Mouse (Mus musculus) lung, embryonic 14.5 days (tissue): ENCODE results near the gene Klhl29. TPM values are rescaled to one million over a fixed set of nuclear protein-coding genes. Genes with fewer than 3 reads are reported as not detected.

Source experiments
- ATAC-seq: fragments of 200-750 bp; cut with Nextera tagmentation; 2 replicates; pipeline ENCODE4 v1.8.0; 2017; ENCODE audit warnings: mild to moderate bottlenecking, moderate TSS enrichment, moderate library complexity; ENCODE audit not compliant: insufficient read depth
- DNase-seq: peaks from one replicate; pipeline ENCODE4 v3.0.0-alpha.2; 2015
- H3K27ac ChIP-seq: fragments of 300-500 bp; sonication (generic); 2 replicates; pipeline ENCODE4 v1.5.1; 2014; ENCODE audit warnings: low read depth, mild to moderate bottlenecking, moderate library complexity
- H3K27me3 ChIP-seq: fragments of 300-500 bp; sonication (generic); 2 replicates; pipeline ENCODE4 v1.6.1; 2014; ENCODE audit warnings: low read length, control low read depth; ENCODE audit not compliant: insufficient read depth
- H3K36me3 ChIP-seq: fragments of 300-500 bp; sonication (generic); 2 replicates; pipeline ENCODE4 v1.6.1; 2014; ENCODE audit warnings: control low read depth; ENCODE audit not compliant: insufficient read depth
- H3K4me1 ChIP-seq: fragments of 300-500 bp; sonication (generic); 2 replicates; pipeline ENCODE4 v1.6.1; 2014; ENCODE audit warnings: antibody characterized with exemption, control low read depth; ENCODE audit not compliant: insufficient read depth
- H3K4me2 ChIP-seq: fragments of 300-500 bp; sonication (generic); 2 replicates; pipeline ENCODE4 v1.6.1; 2014; ENCODE audit warnings: mild to moderate bottlenecking
- H3K4me3 ChIP-seq: fragments of 300-500 bp; sonication (generic); 2 replicates; pipeline ENCODE4 v1.5.1; 2014; ENCODE audit warnings: low read depth, low read length
- H3K9ac ChIP-seq: fragments of 300-500 bp; sonication (generic); 2 replicates; pipeline ENCODE4 v1.6.1; 2014
- H3K9me3 ChIP-seq: fragments of 300-500 bp; sonication (generic); 2 replicates; pipeline ENCODE4 v1.6.1; 2016; ENCODE audit warnings: low read depth, low read length, control low read depth
- CTCF ChIP-seq: IDR thresholded peaks from 2 replicates; pipeline ENCODE4 v1.5.1; 2016; ENCODE audit warnings: antibody characterized with exemption, low read depth
- WGBS: fragments of 180-500 bp; shearing (Covaris S2); extraction: QIAGEN DNeasy Blood & Tissue Kit; methylation state at CpG from one replicate; pipeline ENCODE4 v1.1.7; 2014; 5-methylcytosine and 5-hydroxymethylcytosine counted together
- polyA plus RNA-seq: library from polyadenylated mRNA; unstranded; fragments of >200 nt; fragmentation: Nextera tagmentation; extraction: Ambion mirVana; gene quantifications from 2 replicates; pipeline ENCODE4 v1.2.1, GENCODE M21; 2014

The Klhl29 gene
- polyA plus RNA-seq, 1 experiment from 2014 or later = 1.2 TPM

DNA sequence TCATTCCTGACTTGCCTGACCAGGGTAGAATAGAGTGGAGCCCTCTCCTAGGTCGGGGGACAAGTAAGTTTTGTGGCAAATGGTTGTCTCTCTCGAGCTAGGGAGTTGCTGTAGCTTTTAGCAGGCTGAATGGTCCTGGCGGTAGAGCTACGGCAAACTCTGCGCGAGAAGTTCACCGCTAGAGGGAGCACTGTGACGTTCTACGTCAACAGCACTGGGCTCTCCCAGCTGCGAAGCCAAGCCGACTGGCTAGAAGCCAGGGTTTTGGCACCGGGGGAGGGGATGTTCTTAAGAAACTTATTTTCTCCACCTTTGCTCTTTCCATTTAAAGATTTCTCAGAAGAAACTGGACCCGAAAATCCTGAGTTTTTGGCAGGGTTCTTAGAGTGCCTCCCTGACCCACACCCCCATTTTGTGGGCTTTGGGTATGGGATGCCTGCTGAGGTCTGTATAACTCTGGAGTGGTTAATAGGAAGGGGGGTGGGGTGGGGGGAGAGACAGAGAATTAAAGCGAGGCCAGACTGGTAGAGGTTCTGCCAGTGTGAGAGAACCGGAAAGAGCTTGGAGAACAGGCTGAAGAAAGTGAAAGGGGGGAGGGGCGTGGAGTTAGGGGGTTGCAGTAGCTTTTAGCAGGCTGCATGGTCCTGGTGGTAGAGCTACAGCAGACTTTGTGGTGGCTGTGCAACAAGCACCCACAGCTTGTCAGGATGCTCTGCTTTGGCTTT is 35.1 kb upstream of the Klhl29 start:
- peak; percentile 94 for ATAC-seq
- H3K4me3 ChIP-seq = 0 out of 2 replicates have a peak overlapping the region, but pooled peaks have one; percentile 2
- H3K9me3 ChIP-seq = no peaks in the 10 kb centered on the region
- H3K27me3 ChIP-seq = no peaks in the 10 kb centered on the region
- no peak overlapping the region for H3K9ac ChIP-seq
- H3K4me1 ChIP-seq = no peaks in the 10 kb centered on the region; the same call in 1 of the 2 replicates
- H3K27ac ChIP-seq = no peak overlapping the region
- 4% methylated on average over 16 of the region's 16 CpGs for WGBS
- DNase-seq = peak; percentile 99
- TF ChIP-seq CTCF = peak; percentile 95
- H3K36me3 ChIP-seq = no peaks in the 10 kb centered on the region
- H3K4me2 ChIP-seq = peak overlapping the region; percentile 56

DNA sequence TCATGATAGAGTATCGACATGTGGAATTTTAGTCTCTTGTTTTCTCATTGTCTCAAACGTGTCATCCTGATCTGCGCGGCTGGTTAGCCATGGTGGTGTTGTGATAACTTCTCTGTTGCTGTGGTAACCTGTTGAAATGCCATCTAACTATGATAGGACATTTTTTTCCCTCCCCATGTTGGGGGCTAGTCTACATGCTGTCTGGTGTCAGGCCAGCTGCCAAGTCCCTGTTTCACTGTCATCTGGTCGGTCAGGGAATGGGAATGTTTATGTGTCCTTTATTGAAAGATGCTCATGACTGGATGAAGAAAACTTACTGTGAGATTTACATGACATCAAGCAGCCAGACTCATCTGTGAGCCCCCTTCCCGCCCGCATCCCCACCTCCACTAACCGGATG is 31.7 kb upstream of the Klhl29 start:
- no peaks in the 10 kb centered on the region for H3K27me3 ChIP-seq
- no peak for TF ChIP-seq CTCF
- no peak overlapping the region for H3K27ac ChIP-seq
- H3K4me3 ChIP-seq = no peak overlapping the region
- DNase-seq (no peak), ATAC-seq (no peak)
- H3K9ac ChIP-seq = no peak overlapping the region
- 70% methylated on average over 8 of the region's 8 CpGs for WGBS
- H3K9me3 ChIP-seq = no peaks in the 10 kb centered on the region
- H3K36me3 ChIP-seq = no peaks in the 10 kb centered on the region
- H3K4me2 ChIP-seq = no peak overlapping the region
- no peaks in the 10 kb centered on the region; the same call in 1 of the 2 replicates for H3K4me1 ChIP-seq

- 12% methylated on average over 5 of the region's 5 CpGs for WGBS
- peak; percentile 21; the same call in 1 of the 2 replicates for ATAC-seq
Observed at GRCm38 (mm10) chr12:5397423-5397822, 21.9 kb upstream of the Klhl29 start.

DNA sequence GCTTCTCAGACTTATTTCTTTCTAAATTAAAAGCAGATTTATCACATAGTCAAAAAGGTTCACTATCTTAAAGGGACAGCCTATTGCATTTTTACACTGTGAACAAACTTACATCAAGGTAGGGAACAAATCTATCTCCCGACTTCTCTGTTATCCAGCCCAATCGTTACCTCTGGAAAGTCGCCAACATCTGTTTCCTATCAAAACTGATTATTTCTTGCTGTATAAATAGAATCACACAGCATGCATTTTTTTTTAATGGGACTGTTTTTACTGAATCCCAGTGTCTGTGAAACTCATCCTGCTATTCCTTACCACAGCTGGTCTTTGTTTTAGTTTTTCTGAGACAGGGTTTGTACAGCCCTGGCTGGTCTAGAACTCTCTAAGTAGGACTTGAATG is 19.7 kb upstream of the Klhl29 start:
- no peaks in the 10 kb centered on the region for H3K36me3 ChIP-seq
- no peak overlapping the region for H3K4me2 ChIP-seq
- WGBS = 36% methylated on average over 3 of the region's 3 CpGs
- H3K4me3 ChIP-seq = no peak overlapping the region
- no peak overlapping the region for H3K27ac ChIP-seq
- 0 out of 2 replicates have a peak, but pooled peaks cover 3% of the 10 kb centered on the region for H3K4me1 ChIP-seq
- no peaks in the 10 kb centered on the region for H3K27me3 ChIP-seq
- no peaks in the 10 kb centered on the region for H3K9me3 ChIP-seq
- ATAC-seq = no peak
- peak; percentile 31 for DNase-seq
- TF ChIP-seq CTCF = no peak
- no peak overlapping the region for H3K9ac ChIP-seq

More at GRCm38 (mm10) chr12:5397423-5397822, 21.9 kb upstream of the Klhl29 start:
- TF ChIP-seq CTCF = no peak
- no peak overlapping the region for H3K27ac ChIP-seq
- H3K9me3 ChIP-seq = no peaks in the 10 kb centered on the region
- no peak overlapping the region for H3K4me2 ChIP-seq
- DNase-seq = peak; percentile 66
- H3K9ac ChIP-seq = no peak overlapping the region
- H3K4me1 ChIP-seq = 0 out of 2 replicates have a peak, but pooled peaks cover 3% of the 10 kb centered on the region
- H3K27me3 ChIP-seq = no peaks in the 10 kb centered on the region
- no peak overlapping the region for H3K4me3 ChIP-seq
- no peaks in the 10 kb centered on the region for H3K36me3 ChIP-seq

- whole genome bisulfite sequencing = 33% methylated on average over 1 of the region's 1 CpGs
- peak; percentile 57 for DNase-seq
- Histone ChIP-seq H3K27me3 (no peaks in the 10 kb centered on the region), H3K27ac (no peak overlapping the region), H3K4me1 (no peaks in the 10 kb centered on the region), H3K9ac (no peak overlapping the region), H3K36me3 (no peaks in the 10 kb centered on the region), H3K4me3 (no peak overlapping the region), H3K9me3 (no peaks in the 10 kb centered on the region), H3K4me2 (no peak overlapping the region)
- no peak for TF ChIP-seq CTCF
- ATAC-seq = peak; percentile 49; the same call in 1 of the 2 replicates
Observed at GRCm38 (mm10) chr12:5387112-5387511, 11.6 kb upstream of the Klhl29 start.

- H3K4me1 ChIP-seq = no peaks in the 10 kb centered on the region
- no peak overlapping the region for H3K4me3 ChIP-seq
- H3K9ac ChIP-seq = no peak overlapping the region
- no peaks in the 10 kb centered on the region for H3K27me3 ChIP-seq
- H3K9me3 ChIP-seq = no peaks in the 10 kb centered on the region
- peak; percentile 48 for DNase-seq
- no peak overlapping the region for H3K4me2 ChIP-seq
- H3K36me3 ChIP-seq = no peaks in the 10 kb centered on the region
- no peak for TF ChIP-seq CTCF
- peak; percentile 47; the same call in 1 of the 2 replicates for ATAC-seq
- H3K27ac ChIP-seq = no peak overlapping the region
Observed at GRCm38 (mm10) chr12:5386688-5387087, 11.2 kb upstream of the Klhl29 start.

GRCm38 (mm10) chr12:5381694-5382093 is 6.2 kb upstream of the Klhl29 start:
- H3K36me3 ChIP-seq = no peaks in the 10 kb centered on the region
- H3K9me3 ChIP-seq = no peaks in the 10 kb centered on the region
- H3K27me3 ChIP-seq = peaks cover 15% of the 10 kb centered on the region
- no peak for DNase-seq
- no peaks in the 10 kb centered on the region for H3K4me1 ChIP-seq
- no peak overlapping the region for H3K9ac ChIP-seq
- no peak for ATAC-seq
- no peak overlapping the region for H3K4me3 ChIP-seq
- H3K27ac ChIP-seq = no peak overlapping the region
- no peak overlapping the region for H3K4me2 ChIP-seq
- no peak for TF ChIP-seq CTCF
